Mouse (Mus musculus): Measurements from ENCODE around the gene Ghdc.

Ghdc gene

GRCm38 (mm10) chr11:100718462-100718861, 52.3 kb downstream of the Ghdc start:
- in situ Hi-C loops (cut with MboI, MseI), result no loop called here

GRCm38 (mm10) chr11:100716649-100717048, 54.1 kb downstream of the Ghdc start:
- in situ Hi-C loops (cut with MboI, MseI), result no loop called here

Data from regulatory T cell (primary cell).